Mouse (Mus musculus) heart, embryonic 16.5 days (tissue): ENCODE results near the gene Slc27a1. TPM values are rescaled to one million over a fixed set of nuclear protein-coding genes. Genes with fewer than 3 reads are reported as not detected.

Experiments used
- ATAC-seq: fragments of 200-750 bp; cut with Nextera tagmentation; replicated peaks from 2 replicates; pipeline ENCODE4 v1.8.0; 2017; ENCODE audit warnings: moderate number of reproducible peaks; ENCODE audit not compliant: insufficient read depth, low FRiP score; ENCODE audit errors: extremely low read depth
- H3K27ac ChIP-seq: fragments of 300-500 bp; sonication (generic); 2 replicates; pipeline ENCODE4 v1.5.1; 2014; ENCODE audit warnings: mild to moderate bottlenecking, low read length, control low read depth, moderate library complexity
- H3K27me3 ChIP-seq: fragments of 300-500 bp; sonication (generic); 2 replicates; pipeline ENCODE4 v1.6.1; 2014; ENCODE audit warnings: low read length, mixed read lengths; ENCODE audit not compliant: control insufficient read depth, insufficient read depth
- H3K36me3 ChIP-seq: fragments of 300-500 bp; sonication (generic); 2 replicates; pipeline ENCODE4 v1.6.1; 2014; ENCODE audit not compliant: control insufficient read depth, insufficient read depth
- H3K4me1 ChIP-seq: fragments of 300-500 bp; sonication (generic); 2 replicates; pipeline ENCODE4 v1.6.1; 2014; ENCODE audit warnings: low read length, mixed read lengths; ENCODE audit not compliant: control insufficient read depth, insufficient read depth
- H3K4me2 ChIP-seq: fragments of 300-500 bp; sonication (generic); 2 replicates; pipeline ENCODE4 v1.6.1; 2014; ENCODE audit warnings: low read depth, mild to moderate bottlenecking, control low read depth, low read length
- H3K4me3 ChIP-seq: fragments of 300-500 bp; sonication (generic); 2 replicates; pipeline ENCODE4 v1.5.1; 2014; ENCODE audit warnings: mild to moderate bottlenecking, control low read depth, low read length
- H3K9ac ChIP-seq: fragments of 300-500 bp; sonication (generic); 2 replicates; pipeline ENCODE4 v1.6.1; 2014; ENCODE audit warnings: low read length, control low read depth
- H3K9me3 ChIP-seq: fragments of 300-500 bp; sonication (generic); replicated peaks from 2 replicates; pipeline ENCODE4 v1.6.1; 2016; ENCODE audit warnings: low read length; ENCODE audit not compliant: control insufficient read depth
- WGBS: fragments of 180-500 bp; shearing (Covaris S2); extraction: QIAGEN DNeasy Blood & Tissue Kit; methylation state at CpG from one replicate; pipeline ENCODE4 v1.1.7; 2014; 5-methylcytosine and 5-hydroxymethylcytosine counted together
- polyA plus RNA-seq: library from polyadenylated mRNA; unstranded; fragments of >200 nt; fragmentation: Nextera tagmentation; extraction: Ambion mirVana; gene quantifications from 2 replicates; pipeline ENCODE4 v1.2.1, GENCODE M21; 2015

Slc27a1 gene
- polyA plus RNA-seq, 1 experiment from 2014 or later, result 26.2 TPM

DNA sequence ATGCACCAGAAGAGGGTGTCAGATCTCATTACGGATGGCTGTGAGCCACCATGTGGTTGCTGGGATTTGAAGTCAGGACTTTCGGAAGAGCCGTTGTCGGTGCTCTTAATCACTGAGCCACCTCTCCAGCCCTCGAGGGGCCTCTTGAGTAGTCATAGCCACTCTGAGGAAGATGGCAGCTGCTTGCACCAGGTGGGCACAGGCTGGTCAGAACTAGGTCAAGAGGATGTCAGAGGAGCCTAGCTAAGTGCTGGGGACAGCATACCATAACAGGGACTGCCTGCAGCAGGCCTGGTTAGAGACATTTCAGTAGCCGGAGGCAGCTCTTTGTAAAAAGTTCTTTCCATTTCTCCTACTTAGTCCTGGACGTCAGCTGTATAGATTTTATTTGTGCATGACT lies 17.9 kb upstream of the Slc27a1 start:
- Histone ChIP-seq H3K9me3 (no peaks in the 10 kb centered on the region), H3K27me3 (no peaks in the 10 kb centered on the region), H3K9ac (no peak overlapping the region), H3K4me1 (no peaks in the 10 kb centered on the region), H3K4me2 (no peak overlapping the region), H3K4me3 (no peak overlapping the region), H3K36me3 (peaks cover 13% of the 10 kb centered on the region), H3K27ac (no peak overlapping the region)
- no peak for ATAC-seq
- 61% methylated on average over 7 of the region's 7 CpGs for WGBS

DNA sequence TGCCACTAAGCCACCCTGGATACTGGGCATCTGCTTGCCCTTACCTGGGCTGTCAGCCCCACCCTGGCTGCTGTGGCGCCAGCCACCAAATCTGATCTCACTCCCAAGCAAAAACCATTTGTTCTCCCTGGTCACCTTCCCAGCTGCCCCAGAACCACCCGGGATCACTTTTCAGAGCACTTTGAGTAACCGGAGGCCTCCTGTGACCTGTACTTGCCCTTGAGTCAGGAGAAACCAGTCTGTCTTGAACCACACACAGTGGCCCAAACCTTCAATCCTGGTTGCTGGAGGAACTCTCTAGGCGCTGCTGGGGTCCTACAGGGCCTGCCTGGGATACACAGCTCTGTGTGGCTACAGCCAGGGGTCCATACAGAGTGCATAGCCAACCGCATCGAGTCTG lies 15.9 kb upstream of the Slc27a1 start:
- Histone ChIP-seq H3K9me3 (no peaks in the 10 kb centered on the region), H3K36me3 (peaks cover 7% of the 10 kb centered on the region; the same call in 1 of the 2 replicates), H3K27ac (no peak overlapping the region), H3K4me3 (no peak overlapping the region), H3K4me1 (no peaks in the 10 kb centered on the region), H3K4me2 (no peak overlapping the region), H3K27me3 (peaks cover 16% of the 10 kb centered on the region), H3K9ac (no peak overlapping the region)
- WGBS, result 62% methylated on average over 6 of the region's 6 CpGs
- no peak for ATAC-seq

DNA sequence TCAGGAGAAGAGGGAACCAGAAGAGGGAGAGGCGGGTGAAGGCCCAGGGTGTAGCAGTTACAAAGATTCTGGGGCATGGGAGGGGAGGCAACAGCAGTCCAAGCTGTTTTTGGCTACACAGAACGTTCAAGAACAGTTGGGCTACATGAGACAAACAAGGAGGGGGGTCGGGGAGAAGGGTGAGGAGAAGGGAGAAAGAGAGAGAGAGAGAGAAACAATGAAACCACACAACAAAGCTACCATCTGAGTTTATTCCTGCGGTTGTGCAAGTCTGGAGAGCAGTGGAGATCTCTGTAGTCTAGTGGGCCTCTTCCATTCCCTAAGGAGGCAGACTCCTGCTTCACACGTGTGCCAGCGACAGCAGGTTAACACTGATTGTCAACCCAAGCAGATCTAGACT lies 14.7 kb upstream of the Slc27a1 start:
- ATAC-seq, result no peak
- H3K27ac ChIP-seq, result no peak overlapping the region
- H3K27me3 ChIP-seq, result peaks cover 29% of the 10 kb centered on the region
- peaks cover 9% of the 10 kb centered on the region for H3K4me1 ChIP-seq
- H3K4me3 ChIP-seq, result no peak overlapping the region
- H3K9me3 ChIP-seq, result no peaks in the 10 kb centered on the region
- no peak overlapping the region for H3K9ac ChIP-seq
- H3K4me2 ChIP-seq, result no peak overlapping the region
- H3K36me3 ChIP-seq, result no peaks in the 10 kb centered on the region
- WGBS, result 68% methylated on average over 6 of the region's 6 CpGs

DNA sequence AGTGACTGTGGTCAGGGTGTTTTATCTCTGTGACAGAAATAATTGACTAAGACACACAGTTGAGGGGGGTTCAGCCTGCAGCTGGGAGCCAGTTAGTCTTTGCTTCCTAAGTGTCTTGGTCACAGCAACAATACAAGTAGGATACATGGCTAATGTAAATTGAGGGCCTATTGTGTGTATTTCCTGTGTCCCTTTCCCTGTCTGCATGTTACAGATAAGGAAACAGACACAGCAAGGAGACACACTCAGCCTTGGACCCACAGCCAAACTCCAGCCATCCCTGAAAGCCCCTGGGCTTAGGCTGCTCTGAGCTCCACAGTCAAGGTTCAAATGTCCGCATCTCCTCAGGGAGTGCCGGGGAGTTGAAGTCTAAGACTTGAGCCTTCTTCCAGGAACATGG lies 14.0 kb upstream of the Slc27a1 start:
- no peak overlapping the region for H3K4me3 ChIP-seq
- peaks cover 35% of the 10 kb centered on the region for H3K27me3 ChIP-seq
- 57% methylated on average over 2 of the region's 2 CpGs for WGBS
- H3K4me2 ChIP-seq, result no peak overlapping the region
- peaks cover 12% of the 10 kb centered on the region for H3K4me1 ChIP-seq
- no peak for ATAC-seq
- no peaks in the 10 kb centered on the region for H3K9me3 ChIP-seq
- no peaks in the 10 kb centered on the region for H3K36me3 ChIP-seq
- H3K27ac ChIP-seq, result no peak overlapping the region
- H3K9ac ChIP-seq, result no peak overlapping the region

DNA sequence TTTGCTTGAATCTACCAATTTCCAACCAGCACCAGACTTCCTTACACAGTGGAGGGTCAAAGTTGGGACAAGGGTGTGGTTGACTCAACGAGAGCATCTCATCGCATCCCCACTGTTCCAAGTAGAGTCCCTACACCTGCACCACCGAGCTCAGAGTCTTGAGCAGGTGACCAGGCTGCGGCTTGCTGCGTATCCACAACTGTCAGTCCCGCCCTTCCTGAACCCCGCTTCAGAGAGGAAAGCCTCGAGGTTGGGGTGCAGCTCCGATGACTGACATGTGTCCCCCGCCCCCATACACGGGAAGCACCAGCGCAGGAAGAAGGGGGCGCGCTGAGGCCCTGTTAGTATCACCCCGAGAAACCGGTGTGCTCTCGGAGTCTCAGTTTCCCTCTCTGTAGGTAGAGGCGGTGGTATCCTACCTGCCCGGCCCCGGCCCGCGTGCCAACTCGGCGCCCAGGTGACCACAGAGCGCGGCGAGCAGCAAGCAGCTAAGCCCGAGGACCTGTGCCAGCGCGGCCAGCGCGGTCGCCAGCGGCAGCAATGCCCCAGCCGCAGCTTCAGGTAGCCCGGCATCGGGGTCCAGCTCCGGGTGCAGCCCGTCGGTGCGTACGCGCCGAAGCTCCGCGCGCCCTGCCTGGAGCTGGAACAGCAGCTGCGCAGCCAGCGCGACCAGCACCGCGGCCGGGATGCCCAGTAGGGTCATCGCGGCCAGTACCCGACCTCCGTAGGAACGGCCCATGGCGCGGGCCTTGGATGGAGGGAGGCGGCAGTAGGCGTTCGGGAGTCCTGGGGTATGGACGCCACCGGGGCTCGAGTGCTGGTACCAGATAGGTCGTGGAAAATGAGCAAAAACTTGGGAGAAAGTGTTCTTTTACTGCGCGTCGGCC lies 10.4 kb upstream of the Slc27a1 start, which contains the start of gene Tmem221:
TSS of gene Tmem221 (minus strand) at position 801 of the 887 bp plus-strand sequence.
- H3K4me3 ChIP-seq, result peak within 1 kb of the TSS; percentile 44
- no peak within 1 kb of the TSS for H3K27ac ChIP-seq
- H3K4me2 ChIP-seq, result peak within 1 kb of the TSS; percentile 62
- no peak for ATAC-seq
- H3K4me1 ChIP-seq, result peaks cover 19% of the 10 kb centered on the region
- no peaks in the 10 kb centered on the region for H3K9me3 ChIP-seq
- no peaks in the 10 kb centered on the region for H3K36me3 ChIP-seq
- WGBS, result 3% methylated on average over 70 of the region's 70 CpGs
- peak within 1 kb of the TSS; percentile 59 for H3K9ac ChIP-seq
- H3K27me3 ChIP-seq, result peaks cover 60% of the 10 kb centered on the region

DNA sequence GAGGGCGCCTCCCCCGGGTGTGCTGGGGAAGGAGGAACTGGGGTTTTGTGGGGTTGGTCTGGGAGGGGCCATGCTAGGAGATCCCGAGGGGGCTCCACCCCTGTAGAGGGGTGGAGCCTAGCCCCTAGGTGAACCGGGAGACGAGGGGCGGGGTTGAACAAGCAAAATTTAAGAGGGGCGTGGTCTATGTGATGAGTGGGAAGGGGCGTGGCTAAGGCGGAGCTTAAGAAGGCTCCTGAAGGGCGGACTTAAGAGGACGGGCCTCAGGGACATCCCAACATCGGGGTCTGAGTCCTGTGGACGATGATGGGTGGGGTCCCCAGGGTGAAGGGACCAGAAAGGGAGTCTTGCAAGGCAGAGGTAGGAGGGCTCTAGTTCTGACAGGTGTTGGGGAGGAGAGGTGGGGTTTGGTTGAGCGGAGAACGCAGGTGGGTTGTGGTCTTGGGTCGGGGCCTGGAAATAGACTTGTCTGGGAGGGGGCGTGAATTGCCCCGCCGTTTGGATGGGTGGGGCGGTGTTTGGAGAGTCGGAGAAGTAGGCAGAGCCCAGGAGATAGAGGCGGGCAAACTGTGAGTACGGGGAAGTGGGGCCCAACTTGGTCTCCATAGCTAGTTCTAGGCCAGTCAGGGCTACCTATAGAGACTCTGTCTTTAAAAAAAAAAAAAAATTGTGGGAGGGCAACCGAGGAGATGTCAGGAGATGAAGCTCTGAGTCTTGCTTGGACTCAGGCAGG lies 9.6 kb upstream of the Slc27a1 start:
- peak overlapping the region; percentile 62 for H3K4me2 ChIP-seq

DNA sequence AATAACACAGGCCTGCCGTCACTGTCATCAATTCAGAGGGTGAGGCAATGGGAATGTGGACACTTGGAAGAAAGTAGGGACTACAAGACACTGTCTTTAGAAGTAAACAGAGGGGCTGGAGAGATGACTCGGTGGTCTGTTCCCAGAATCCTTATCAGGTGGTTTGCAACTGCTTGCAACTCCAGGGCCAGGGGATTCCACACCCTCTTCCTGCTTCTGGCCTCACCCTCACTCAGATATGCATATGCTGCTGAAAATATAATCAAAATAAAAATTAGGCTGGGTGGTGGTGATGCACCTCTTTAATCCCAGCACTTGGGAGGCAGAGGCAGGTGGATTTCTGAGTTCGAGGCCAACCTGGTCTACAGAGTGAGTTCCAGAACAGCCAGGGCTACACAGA lies 8.6 kb upstream of the Slc27a1 start:
- Histone ChIP-seq H3K4me2 (no peak overlapping the region), H3K4me1 (peaks cover 19% of the 10 kb centered on the region), H3K27me3 (peaks cover 60% of the 10 kb centered on the region), H3K9ac (no peak overlapping the region), H3K27ac (no peak overlapping the region), H3K36me3 (0 out of 2 replicates have a peak, but pooled peaks cover 2% of the 10 kb centered on the region), H3K4me3 (no peak overlapping the region), H3K9me3 (peaks cover 7% of the 10 kb centered on the region)
- no peak for ATAC-seq
- 66% methylated on average over 3 of the region's 3 CpGs for WGBS

More for the DNA sequence above, 9.6 kb upstream of the Slc27a1 start:
- Histone ChIP-seq H3K4me3 (peak overlapping the region; percentile 44), H3K9ac (peak overlapping the region; percentile 59), H3K36me3 (0 out of 2 replicates have a peak, but pooled peaks cover under 1% of the 10 kb centered on the region), H3K4me1 (peaks cover 19% of the 10 kb centered on the region), H3K27me3 (peaks cover 60% of the 10 kb centered on the region), H3K27ac (no peak overlapping the region), H3K9me3 (peaks cover 3% of the 10 kb centered on the region)
- peak; percentile 10; the same call in 1 of the 2 replicates for ATAC-seq
- WGBS, result 2% methylated on average over 24 of the region's 24 CpGs

DNA sequence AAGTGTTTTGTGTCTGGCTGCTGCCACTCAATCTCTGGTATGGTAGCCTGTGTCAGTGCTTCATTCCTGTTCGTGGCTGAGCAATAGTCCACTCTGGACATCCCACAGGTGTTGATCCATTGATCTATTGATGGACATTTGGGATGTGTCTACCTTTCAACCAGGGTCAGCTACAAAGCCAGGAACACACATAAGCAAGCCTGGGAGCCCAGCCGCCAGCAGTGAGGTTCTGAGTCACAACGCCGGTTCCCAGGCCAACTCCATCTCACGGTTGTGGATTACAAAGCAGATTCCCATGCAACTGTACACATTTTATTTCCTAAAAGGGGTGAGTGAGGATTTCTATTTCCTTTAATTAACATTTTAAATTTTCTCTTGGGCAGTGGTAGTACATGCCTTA lies 7.9 kb upstream of the Slc27a1 start:
- H3K27me3 ChIP-seq, result peaks cover 60% of the 10 kb centered on the region
- 0 out of 2 replicates have a peak, but pooled peaks cover 2% of the 10 kb centered on the region for H3K36me3 ChIP-seq
- H3K9me3 ChIP-seq, result peaks cover 7% of the 10 kb centered on the region
- no peak overlapping the region for H3K27ac ChIP-seq
- WGBS, result 77% methylated on average over 5 of the region's 5 CpGs
- peaks cover 19% of the 10 kb centered on the region for H3K4me1 ChIP-seq
- no peak overlapping the region for H3K4me2 ChIP-seq
- no peak overlapping the region for H3K4me3 ChIP-seq
- no peak overlapping the region for H3K9ac ChIP-seq
- ATAC-seq, result no peak

DNA sequence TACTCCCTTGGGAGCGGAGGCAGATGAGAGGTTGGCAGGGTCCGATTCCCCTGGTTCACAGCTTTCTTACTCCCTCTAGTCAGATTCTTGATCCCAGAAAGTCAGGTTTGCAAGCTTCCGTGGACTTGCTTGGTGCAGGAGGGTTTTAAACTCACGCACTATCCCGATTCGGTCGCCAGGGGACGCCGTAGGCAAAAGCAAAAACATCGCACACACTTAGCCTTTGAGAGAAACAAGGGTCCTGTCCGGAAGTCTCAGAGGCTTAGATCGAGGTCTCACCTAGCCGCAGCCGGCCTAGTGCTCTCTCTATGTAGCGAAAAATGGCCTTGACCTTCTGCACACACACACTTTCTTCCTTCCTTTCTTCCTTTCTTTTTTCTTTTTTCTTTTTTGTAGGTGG lies 7.3 kb upstream of the Slc27a1 start:
- no peak overlapping the region for H3K9ac ChIP-seq
- H3K27ac ChIP-seq, result no peak overlapping the region
- WGBS, result 2% methylated on average over 15 of the region's 15 CpGs
- no peak overlapping the region for H3K4me3 ChIP-seq
- peaks cover 7% of the 10 kb centered on the region for H3K9me3 ChIP-seq
- no peak overlapping the region for H3K4me2 ChIP-seq
- peaks cover 57% of the 10 kb centered on the region for H3K27me3 ChIP-seq
- H3K4me1 ChIP-seq, result peaks cover 19% of the 10 kb centered on the region
- ATAC-seq, result no peak
- 0 out of 2 replicates have a peak, but pooled peaks cover 2% of the 10 kb centered on the region for H3K36me3 ChIP-seq
